Mouse (Mus musculus): ENCODE measurements around the gene Vmn2r63. TPM values are rescaled to one million over a fixed set of nuclear protein-coding genes. Genes with fewer than 3 reads are reported as not detected.
"Not testable (repeated sequence)": the region's sequence is repeated elsewhere in the genome, so short reads cannot be mapped to it uniquely, and the experiment has no call there.

Gene Vmn2r63
- polyA plus RNA-seq (2014; fragmentation: Nextera tagmentation; extraction: Ambion mirVana): not detected in 2 replicates

GRCm38 (mm10) chr7:42933722-42934121, at the start of gene Vmn2r63:
Gene Vmn2r63 (minus strand): TSS chr7:42933822.
- ATAC-seq (ENCODE audit: low FRiP score, low TSS enrichment): not testable (repeated sequence)

GRCm38 (mm10) chr7:42980739-42981138, 47.1 kb upstream of the Vmn2r63 start:
- H3K4me3 ChIP-seq (ENCODE audit: low read length): no peak overlapping the region
- no peak overlapping the region for H3K27ac ChIP-seq (ENCODE audit: low read depth, low read length)
- no peak overlapping the region for H3K4me2 ChIP-seq (replicated peaks; ENCODE audit: low read depth, low read length)
- 89% methylated on average over 10 of the region's 10 CpGs for WGBS
- H3K4me1 ChIP-seq (ENCODE audit: control insufficient read depth, insufficient read depth, low read length): no peaks in the 10 kb centered on the region
- peaks cover 43% of the 10 kb centered on the region for H3K9me3 ChIP-seq (ENCODE audit: control insufficient read depth, low read length)
- H3K36me3 ChIP-seq (ENCODE audit: control insufficient read depth, insufficient read depth, low read length): no peaks in the 10 kb centered on the region
- H3K27me3 ChIP-seq (ENCODE audit: control insufficient read depth, insufficient read depth, low read length): no peaks in the 10 kb centered on the region
- no peak overlapping the region for H3K9ac ChIP-seq (ENCODE audit: low read depth, low read length)
- no peak for ATAC-seq (ENCODE audit: low FRiP score, low TSS enrichment)

More at GRCm38 (mm10) chr7:42933722-42934121, at the start of gene Vmn2r63:
- not testable (repeated sequence) for H3K4me2 ChIP-seq (replicated peaks; ENCODE audit: low read depth, low read length); H3K4me3 ChIP-seq (ENCODE audit: low read length); H3K4me1 ChIP-seq (ENCODE audit: control insufficient read depth, insufficient read depth, low read length); H3K27ac ChIP-seq (ENCODE audit: low read depth, low read length); H3K36me3 ChIP-seq (ENCODE audit: control insufficient read depth, insufficient read depth, low read length); H3K9me3 ChIP-seq (ENCODE audit: control insufficient read depth, low read length); H3K9ac ChIP-seq (ENCODE audit: low read depth, low read length); H3K27me3 ChIP-seq (ENCODE audit: control insufficient read depth, insufficient read depth, low read length)

GRCm38 (mm10) chr7:42980098-42980497, 46.5 kb upstream of the Vmn2r63 start:
- Histone ChIP-seq H3K36me3 (ENCODE audit: control insufficient read depth, insufficient read depth, low read length) (no peaks in the 10 kb centered on the region), H3K9ac (ENCODE audit: low read depth, low read length) (no peak overlapping the region), H3K4me2 (replicated peaks; ENCODE audit: low read depth, low read length) (no peak overlapping the region), H3K27ac (ENCODE audit: low read depth, low read length) (no peak overlapping the region), H3K27me3 (ENCODE audit: control insufficient read depth, insufficient read depth, low read length) (no peaks in the 10 kb centered on the region), H3K4me3 (ENCODE audit: low read length) (no peak overlapping the region), H3K9me3 (ENCODE audit: control insufficient read depth, low read length) (peaks cover 41% of the 10 kb centered on the region), H3K4me1 (ENCODE audit: control insufficient read depth, insufficient read depth, low read length) (no peaks in the 10 kb centered on the region)
- 84% methylated on average over 11 of the region's 11 CpGs for WGBS
- ATAC-seq (ENCODE audit: low FRiP score, low TSS enrichment): no peak

GRCm38 (mm10) chr7:42965246-42965645, 31.6 kb upstream of the Vmn2r63 start:
- Histone ChIP-seq H3K9ac (ENCODE audit: low read depth, low read length) (no peak overlapping the region), H3K4me3 (ENCODE audit: low read length) (no peak overlapping the region), H3K36me3 (ENCODE audit: control insufficient read depth, insufficient read depth, low read length) (no peaks in the 10 kb centered on the region), H3K4me2 (replicated peaks; ENCODE audit: low read depth, low read length) (no peak overlapping the region), H3K9me3 (ENCODE audit: control insufficient read depth, low read length) (peaks cover 19% of the 10 kb centered on the region), H3K4me1 (ENCODE audit: control insufficient read depth, insufficient read depth, low read length) (no peaks in the 10 kb centered on the region), H3K27me3 (ENCODE audit: control insufficient read depth, insufficient read depth, low read length) (no peaks in the 10 kb centered on the region), H3K27ac (ENCODE audit: low read depth, low read length) (no peak overlapping the region)
- WGBS: 68% methylated on average over 9 of the region's 9 CpGs
- ATAC-seq (ENCODE audit: low FRiP score, low TSS enrichment): no peak

- not testable (repeated sequence) for H3K9me3 ChIP-seq (ENCODE audit: control insufficient read depth, low read length); H3K4me1 ChIP-seq (ENCODE audit: control insufficient read depth, insufficient read depth, low read length); H3K4me3 ChIP-seq (ENCODE audit: low read length); H3K27me3 ChIP-seq (ENCODE audit: control insufficient read depth, insufficient read depth, low read length); H3K4me2 ChIP-seq (replicated peaks; ENCODE audit: low read depth, low read length); H3K36me3 ChIP-seq (ENCODE audit: control insufficient read depth, insufficient read depth, low read length); H3K27ac ChIP-seq (ENCODE audit: low read depth, low read length); H3K9ac ChIP-seq (ENCODE audit: low read depth, low read length); ATAC-seq (ENCODE audit: low FRiP score, low TSS enrichment)
- 97% methylated on average over 2 of the region's 2 CpGs for WGBS
These were observed 35.6 kb downstream of the Vmn2r63 start for GRCm38 (mm10) chr7:42898067-42898466.

GRCm38 (mm10) chr7:42878090-42878489, 55.5 kb downstream of the Vmn2r63 start:
- ATAC-seq (ENCODE audit: low FRiP score, low TSS enrichment): no peak
- Histone ChIP-seq H3K27ac (ENCODE audit: low read depth, low read length) (no peak overlapping the region), H3K4me3 (ENCODE audit: low read length) (no peak overlapping the region), H3K9ac (ENCODE audit: low read depth, low read length) (no peak overlapping the region), H3K9me3 (ENCODE audit: control insufficient read depth, low read length) (peaks cover 4% of the 10 kb centered on the region; the same call in 1 of the 2 replicates), H3K4me1 (ENCODE audit: control insufficient read depth, insufficient read depth, low read length) (no peaks in the 10 kb centered on the region), H3K36me3 (ENCODE audit: control insufficient read depth, insufficient read depth, low read length) (no peaks in the 10 kb centered on the region), H3K4me2 (replicated peaks; ENCODE audit: low read depth, low read length) (no peak overlapping the region), H3K27me3 (ENCODE audit: control insufficient read depth, insufficient read depth, low read length) (no peaks in the 10 kb centered on the region)
- 42% methylated on average over 23 of the region's 23 CpGs for WGBS

GRCm38 (mm10) chr7:42866801-42867458, 66.7 kb downstream of the Vmn2r63 start, which contains the start of gene Gm2381:
Gene Gm2381 (minus strand): TSS chr7:42867234.
- not testable (repeated sequence) for H3K36me3 ChIP-seq (ENCODE audit: control insufficient read depth, insufficient read depth, low read length); ATAC-seq (ENCODE audit: low FRiP score, low TSS enrichment); H3K9ac ChIP-seq (ENCODE audit: low read depth, low read length); H3K9me3 ChIP-seq (ENCODE audit: control insufficient read depth, low read length); H3K4me3 ChIP-seq (ENCODE audit: low read length); H3K27ac ChIP-seq (ENCODE audit: low read depth, low read length); H3K4me1 ChIP-seq (ENCODE audit: control insufficient read depth, insufficient read depth, low read length); H3K4me2 ChIP-seq (replicated peaks; ENCODE audit: low read depth, low read length); H3K27me3 ChIP-seq (ENCODE audit: control insufficient read depth, insufficient read depth, low read length)
- WGBS: 82% methylated on average over 8 of the region's 8 CpGs

Small RNA genes lying within 50 kb of the gene (microRNA-seq; reads per million reads assigned to microRNA genes)
- gene Gm23256: not detected

Other genes starting within 250 kb of the Vmn2r63 start
- 9.2 and 9.7 TPM in 2 replicates for gene Zfp975, start 241.1 kb downstream of the Vmn2r63 start, polyA plus RNA-seq (2014; fragmentation: Nextera tagmentation; extraction: Ambion mirVana)
- gene Gm17067, start 206.8 kb downstream of the Vmn2r63 start, polyA plus RNA-seq (2014; fragmentation: Nextera tagmentation; extraction: Ambion mirVana): 0.07 TPM in 1 of 2 replicates, not detected in the other
- gene Vmn2r62, start 140.3 kb downstream of the Vmn2r63 start, polyA plus RNA-seq (2014; fragmentation: Nextera tagmentation; extraction: Ambion mirVana): not detected in 2 replicates
- gene Gm2381, start 66.6 kb downstream of the Vmn2r63 start, polyA plus RNA-seq (2014; fragmentation: Nextera tagmentation; extraction: Ambion mirVana): not detected in 2 replicates
- not detected in 2 replicates for gene Gm9268, start 84.9 kb upstream of the Vmn2r63 start, polyA plus RNA-seq (2014; fragmentation: Nextera tagmentation; extraction: Ambion mirVana)
- gene Zfp936, start 180.4 kb upstream of the Vmn2r63 start, polyA plus RNA-seq (2014; fragmentation: Nextera tagmentation; extraction: Ambion mirVana): not detected in 2 replicates